Mouse (Mus musculus) common myeloid progenitor, adult 5-6 weeks (primary cell): Measurements from ENCODE around the gene Grk4. TPM values are rescaled to one million over a fixed set of nuclear protein-coding genes. Genes with fewer than 3 reads are reported as not detected.

Experiments used
- total RNA-seq: library from RNA; stranded (forward); fragments of 200-1000, 187-1606 nt; gene quantifications from 2 replicates; pipeline ENCODE4 v1.2.3, GENCODE M21; 2017

The Grk4 gene
- total RNA-seq, 1 experiment from 2014 or later, result 0.91 TPM

Other genes with a start within 250 kb of the Grk4 start
- 20.0 and 29.2 TPM in 2 replicates for gene Tnip2, start 146.4 kb upstream of the Grk4 start, total RNA-seq
- 9.9 and 10.2 TPM in 2 replicates for gene Sh3bp2, start 134.5 kb upstream of the Grk4 start, total RNA-seq
- 114 and 141 TPM in 2 replicates for gene Add1, start 86.7 kb upstream of the Grk4 start, total RNA-seq
- 81.7 and 82.5 TPM in 2 replicates for gene Mfsd10, start 23.2 kb upstream of the Grk4 start, total RNA-seq
- gene Nop14, start 231 bp upstream of the Grk4 start, total RNA-seq, result 72.9 and 76.4 TPM in 2 replicates
- 23.5 and 29.6 TPM in 2 replicates for gene Htt, start 101.4 kb downstream of the Grk4 start, total RNA-seq
- gene Msantd1, start 247.6 kb downstream of the Grk4 start, total RNA-seq, result 1.0 and 2.7 TPM in 2 replicates